Mouse (Mus musculus) forebrain, embryonic 13.5 days (tissue): ENCODE measurements around the gene Cst12. TPM values are rescaled to one million over a fixed set of nuclear protein-coding genes. Genes with fewer than 3 reads are reported as not detected.

Experiments
- ATAC-seq: fragments of 200-750 bp; cut with Nextera tagmentation; 2 replicates; pipeline ENCODE4 v1.8.0; 2017
- H3K27ac ChIP-seq: fragments of 300-500 bp; sonication (generic); 2 replicates; pipeline ENCODE4 v1.5.1; 2015; ENCODE audit warnings: inconsistent platforms, mild to moderate bottlenecking, moderate library complexity
- H3K27me3 ChIP-seq: fragments of 300-500 bp; sonication (generic); 2 replicates; pipeline ENCODE4 v1.6.1; 2015; ENCODE audit warnings: mild to moderate bottlenecking, inconsistent platforms
- H3K36me3 ChIP-seq: fragments of 300-500 bp; sonication (generic); 2 replicates; pipeline ENCODE4 v1.6.1; 2015; ENCODE audit warnings: mild to moderate bottlenecking, inconsistent platforms; ENCODE audit not compliant: poor library complexity, severe bottlenecking
- H3K4me1 ChIP-seq: fragments of 300-500 bp; sonication (generic); 2 replicates; pipeline ENCODE4 v1.6.1; 2015; ENCODE audit warnings: inconsistent platforms
- H3K4me2 ChIP-seq: fragments of 300-500 bp; sonication (generic); 2 replicates; pipeline ENCODE4 v1.6.1; 2015; ENCODE audit warnings: inconsistent platforms, mild to moderate bottlenecking, moderate library complexity
- H3K4me3 ChIP-seq: fragments of 300-500 bp; sonication (generic); 2 replicates; pipeline ENCODE4 v1.5.1; 2015; ENCODE audit warnings: mild to moderate bottlenecking, inconsistent platforms
- H3K9ac ChIP-seq: fragments of 300-500 bp; sonication (generic); 2 replicates; pipeline ENCODE4 v1.6.1; 2015; ENCODE audit warnings: mild to moderate bottlenecking, inconsistent platforms
- H3K9me3 ChIP-seq: fragments of 300-500 bp; sonication (generic); replicated peaks from 2 replicates; pipeline ENCODE4 v1.6.1; 2016; ENCODE audit warnings: inconsistent platforms
- WGBS: fragments of 180-500 bp; shearing (Covaris S2); methylation state at CpG from one replicate; pipeline ENCODE4 v1.1.7; 2015; 5-methylcytosine and 5-hydroxymethylcytosine counted together
- polyA plus RNA-seq: library from polyadenylated mRNA; unstranded; fragments of >200 nt; fragmentation: Nextera tagmentation; extraction: Ambion mirVana; gene quantifications from 2 replicates; pipeline ENCODE4 v1.2.1, GENCODE M21; 2015

Cst12 gene
- polyA plus RNA-seq, 1 experiment from 2014 or later = not detected

DNA sequence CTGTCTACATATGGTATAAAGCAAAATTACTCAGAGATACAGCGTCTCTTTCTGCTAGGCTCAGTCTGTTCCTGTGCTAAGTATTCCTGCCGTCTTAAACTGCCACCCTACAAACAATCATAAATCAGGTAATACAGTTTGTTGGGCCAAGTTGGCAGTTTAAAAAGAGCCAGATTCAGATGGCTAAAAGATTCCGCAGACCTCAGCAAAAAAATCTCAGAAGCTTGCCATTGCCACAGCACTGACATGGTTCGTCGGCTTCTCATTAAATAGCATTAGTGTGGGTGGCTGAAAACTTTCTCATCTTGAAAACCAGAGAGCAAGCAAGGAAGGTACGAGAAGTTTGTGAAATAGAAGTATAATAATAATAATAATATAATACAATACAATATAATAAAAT is 17.5 kb downstream of the Cst12 start:
- no peak overlapping the region for H3K4me2 ChIP-seq
- ATAC-seq = no peak
- no peaks in the 10 kb centered on the region for H3K27me3 ChIP-seq
- no peaks in the 10 kb centered on the region for H3K9me3 ChIP-seq
- H3K9ac ChIP-seq = no peak overlapping the region
- no peak overlapping the region for H3K4me3 ChIP-seq
- WGBS = 88% methylated on average over 6 of the region's 6 CpGs
- no peaks in the 10 kb centered on the region for H3K36me3 ChIP-seq
- H3K4me1 ChIP-seq = no peaks in the 10 kb centered on the region
- H3K27ac ChIP-seq = no peak overlapping the region

DNA sequence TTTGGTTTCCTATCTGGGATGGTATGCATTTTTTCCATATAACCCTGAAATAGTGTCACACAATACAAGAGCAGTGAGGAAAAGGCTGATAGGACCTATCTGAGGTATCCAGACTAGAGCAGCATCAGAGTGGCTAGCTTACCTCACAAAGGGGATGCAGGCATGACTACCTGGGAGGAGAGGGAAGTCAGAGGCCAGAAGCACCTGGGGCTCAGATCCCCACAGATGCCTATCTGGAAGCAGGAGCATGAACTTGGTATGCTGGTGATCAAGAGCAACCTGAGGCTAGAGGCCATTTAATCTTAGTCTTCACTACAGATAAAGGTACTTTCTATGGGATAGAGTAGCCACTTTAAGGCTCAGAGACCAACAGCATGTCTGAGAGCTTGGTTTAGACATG is 30.7 kb downstream of the Cst12 start, which contains the start of gene Cst13:
Cst13 (plus strand) TSS at position 173 of the 400 bp plus-strand sequence.
- Histone ChIP-seq H3K4me3 (no peak within 1 kb of the TSS), H3K27me3 (no peaks in the 10 kb centered on the region), H3K9me3 (no peaks in the 10 kb centered on the region), H3K4me2 (no peak within 1 kb of the TSS), H3K36me3 (no peaks in the 10 kb centered on the region), H3K4me1 (no peaks in the 10 kb centered on the region), H3K9ac (no peak within 1 kb of the TSS), H3K27ac (no peak within 1 kb of the TSS)
- no peak for ATAC-seq

DNA sequence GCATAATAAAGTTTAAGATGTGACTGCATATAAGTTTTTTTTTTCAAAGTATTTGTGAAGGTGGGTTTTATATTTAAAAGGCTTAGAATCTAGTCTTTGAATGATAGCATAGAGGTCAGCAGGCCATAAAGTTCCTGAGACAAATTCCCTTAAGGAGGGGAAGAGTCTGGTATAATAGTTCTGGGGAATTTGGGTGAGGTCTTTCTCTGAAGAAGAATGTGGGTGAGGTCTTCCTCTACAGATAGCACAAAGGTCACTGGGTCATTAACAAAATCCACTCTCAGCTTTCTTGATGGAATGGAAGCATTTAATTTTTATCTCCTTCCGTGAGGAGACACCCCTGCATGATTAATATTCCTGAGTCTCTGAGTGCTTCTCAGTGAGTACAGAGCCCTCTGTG is 36.8 kb downstream of the Cst12 start:
- 85% methylated on average over 1 of the region's 1 CpGs for WGBS
- no peaks in the 10 kb centered on the region for H3K27me3 ChIP-seq
- H3K4me1 ChIP-seq = no peaks in the 10 kb centered on the region
- H3K9ac ChIP-seq = no peak overlapping the region
- H3K36me3 ChIP-seq = no peaks in the 10 kb centered on the region
- ATAC-seq = no peak
- H3K27ac ChIP-seq = no peak overlapping the region
- no peaks in the 10 kb centered on the region for H3K9me3 ChIP-seq
- no peak overlapping the region for H3K4me3 ChIP-seq
- no peak overlapping the region for H3K4me2 ChIP-seq

DNA sequence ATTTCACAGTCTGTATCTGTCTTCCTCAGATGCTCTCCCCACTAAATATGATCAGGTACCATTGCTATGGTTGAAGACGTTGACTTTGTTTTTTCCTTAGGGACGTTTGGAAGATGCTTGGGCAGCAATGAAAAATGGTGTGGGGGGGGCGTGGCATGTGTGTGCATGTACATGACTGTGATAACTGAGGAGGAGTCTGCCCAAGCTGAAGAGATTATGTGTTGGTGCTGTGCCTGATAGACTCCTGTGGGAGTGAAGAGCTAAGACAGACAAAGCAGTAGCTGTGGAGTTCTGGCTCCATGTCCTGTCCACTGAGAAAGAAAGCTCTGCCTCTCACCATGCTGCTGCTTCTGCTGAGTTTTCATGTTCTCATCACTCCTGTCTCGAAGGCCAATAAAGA is 45.8 kb downstream of the Cst12 start, which contains the start of gene Cst9:
Cst9 (plus strand) TSS at position 236 of the 400 bp plus-strand sequence.
- ATAC-seq = no peak
- WGBS = 75% methylated on average over 4 of the region's 4 CpGs

DNA sequence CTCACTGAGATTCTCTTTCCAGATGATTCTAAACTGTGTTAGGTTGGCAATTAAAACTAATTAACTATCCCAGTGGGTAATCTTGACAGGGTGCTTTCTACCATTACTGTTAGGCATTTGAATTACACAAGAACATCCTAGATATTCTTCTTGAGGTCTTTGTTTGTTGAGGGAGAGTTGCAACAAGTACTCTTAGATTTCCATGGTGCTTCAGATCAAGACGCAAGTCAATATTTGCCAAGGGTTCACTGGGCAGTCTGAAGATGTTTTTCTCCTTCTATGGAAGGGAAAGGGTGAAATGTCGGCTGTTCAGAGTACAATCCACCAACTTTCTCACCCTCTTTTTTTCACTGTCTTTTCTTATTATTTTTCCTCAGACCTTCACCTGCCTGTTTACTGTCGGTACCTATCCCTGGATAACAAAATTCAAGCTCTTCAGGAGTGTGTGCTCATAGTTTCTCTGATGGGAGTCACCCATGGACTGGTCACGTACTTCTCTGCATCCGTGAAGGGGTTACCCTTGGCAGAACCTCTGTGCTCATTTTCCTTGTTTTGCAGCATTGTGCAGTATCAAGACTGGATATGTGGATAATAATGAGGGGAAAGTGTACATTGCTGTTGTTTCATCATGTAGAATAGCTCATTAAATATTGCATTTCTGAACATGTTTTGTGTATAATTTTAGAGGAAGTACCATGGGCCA is 49.1 kb downstream of the Cst12 start:
- H3K36me3 ChIP-seq = no peaks in the 10 kb centered on the region
- no peaks in the 10 kb centered on the region for H3K9me3 ChIP-seq
- H3K27ac ChIP-seq = no peak overlapping the region
- no peak for ATAC-seq
- H3K27me3 ChIP-seq = no peaks in the 10 kb centered on the region
- no peak overlapping the region for H3K9ac ChIP-seq
- H3K4me3 ChIP-seq = no peak overlapping the region
- no peaks in the 10 kb centered on the region for H3K4me1 ChIP-seq
- WGBS = 86% methylated on average over 5 of the region's 5 CpGs
- H3K4me2 ChIP-seq = no peak overlapping the region

More for the DNA sequence above, 45.8 kb downstream of the Cst12 start, which contains the start of gene Cst9:
- Histone ChIP-seq H3K27me3 (no peaks in the 10 kb centered on the region), H3K9me3 (no peaks in the 10 kb centered on the region), H3K27ac (no peak within 1 kb of the TSS), H3K4me1 (no peaks in the 10 kb centered on the region), H3K4me3 (no peak within 1 kb of the TSS), H3K9ac (no peak within 1 kb of the TSS), H3K4me2 (no peak within 1 kb of the TSS), H3K36me3 (no peaks in the 10 kb centered on the region)

DNA sequence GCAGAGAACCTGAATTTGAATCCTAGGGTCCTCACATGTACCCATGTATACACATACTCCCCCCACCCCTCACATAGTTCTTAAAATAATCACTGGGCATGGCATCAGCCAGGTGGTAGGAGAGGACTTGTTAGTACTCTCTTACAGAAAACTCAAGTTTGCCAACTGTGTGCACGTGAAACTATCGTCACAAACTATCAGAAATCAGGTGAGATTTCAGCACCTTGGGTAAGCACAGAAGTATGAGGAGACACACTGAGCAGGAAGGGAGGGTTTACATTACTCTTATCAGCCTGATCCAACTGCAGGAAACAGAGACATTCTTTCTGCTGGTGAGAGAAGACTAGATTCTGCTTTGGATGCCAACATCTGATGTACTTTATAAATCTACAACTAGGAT is 50.1 kb downstream of the Cst12 start:
- 93% methylated on average over 2 of the region's 2 CpGs for WGBS
- ATAC-seq = no peak

More for the DNA sequence above, 50.1 kb downstream of the Cst12 start:
- Histone ChIP-seq H3K9me3 (no peaks in the 10 kb centered on the region), H3K27ac (no peak overlapping the region), H3K36me3 (no peaks in the 10 kb centered on the region), H3K4me2 (no peak overlapping the region), H3K9ac (no peak overlapping the region), H3K4me1 (no peaks in the 10 kb centered on the region), H3K27me3 (no peaks in the 10 kb centered on the region), H3K4me3 (no peak overlapping the region)

Other genes with a start within 250 kb of the Cst12 start
- gene Nxt1, start 116.8 kb upstream of the Cst12 start, polyA plus RNA-seq = 101 and 102 TPM in 2 replicates
- 19.9 and 20.6 TPM in 2 replicates for gene Gzf1, start 108.3 kb upstream of the Cst12 start, polyA plus RNA-seq
- 20.3 and 23.6 TPM in 2 replicates for gene Napb, start 56.9 kb upstream of the Cst12 start, polyA plus RNA-seq
- gene Cstl1, start 39.0 kb upstream of the Cst12 start, polyA plus RNA-seq = not detected in 2 replicates
- not detected in 2 replicates for gene Cst11, start 17.9 kb upstream of the Cst12 start, polyA plus RNA-seq
- not detected in 2 replicates for gene 8030411F24Rik, start 7.4 kb upstream of the Cst12 start, polyA plus RNA-seq
- not detected in 2 replicates for gene Cst8, start 9.4 kb downstream of the Cst12 start, polyA plus RNA-seq
- gene Cst13, start 30.7 kb downstream of the Cst12 start, polyA plus RNA-seq = not detected in 2 replicates
- not detected in 2 replicates for gene Cst9, start 45.8 kb downstream of the Cst12 start, polyA plus RNA-seq
- not detected in 2 replicates for gene 9230104L09Rik, start 75.7 kb downstream of the Cst12 start, polyA plus RNA-seq
- 414 and 419 TPM in 2 replicates for gene Cst3, start 86.3 kb downstream of the Cst12 start, polyA plus RNA-seq
- gene Gm1330, start 213.9 kb downstream of the Cst12 start, polyA plus RNA-seq = not detected in 2 replicates
- not detected in 2 replicates for gene Gm10750, start 227.9 kb downstream of the Cst12 start, polyA plus RNA-seq